Mouse (Mus musculus) ovary, postnatal 36 days (tissue): Measurements from ENCODE around the gene Tmem150c.

Experiments
- DNase-seq: peaks from one replicate; pipeline ENCODE4 v3.0.0; 2022; ENCODE audit warnings: low spot score, mixed read lengths

Tmem150c gene

GRCm38 (mm10) chr5:100097967-100098366, 61.6 kb downstream of the Tmem150c start:
- DNase-seq: no peak

GRCm38 (mm10) chr5:100096955-100097354, 62.7 kb downstream of the Tmem150c start:
- DNase-seq: no peak

- no peak for DNase-seq
Observed at GRCm38 (mm10) chr5:100091602-100092001, 68.0 kb downstream of the Tmem150c start.

- no peak for DNase-seq
Observed at GRCm38 (mm10) chr5:100091263-100091594, 68.4 kb downstream of the Tmem150c start.

GRCm38 (mm10) chr5:100090515-100091262, 68.9 kb downstream of the Tmem150c start:
- no peak for DNase-seq

- DNase-seq: no peak
Observed at GRCm38 (mm10) chr5:100085097-100085496, 74.5 kb downstream of the Tmem150c start.

- no peak for DNase-seq
Observed at GRCm38 (mm10) chr5:100083953-100084562, 75.5 kb downstream of the Tmem150c start.

- no peak for DNase-seq
Observed at GRCm38 (mm10) chr5:100082006-100082405, 77.6 kb downstream of the Tmem150c start.

GRCm38 (mm10) chr5:100079931-100080275, 79.7 kb downstream of the Tmem150c start:
- DNase-seq: no peak

- no peak for DNase-seq
Observed at GRCm38 (mm10) chr5:100079040-100079930, 80.3 kb downstream of the Tmem150c start.

- no peak for DNase-seq
Observed at GRCm38 (mm10) chr5:100074571-100074970, 85.0 kb downstream of the Tmem150c start.

- no peak for DNase-seq
Observed at GRCm38 (mm10) chr5:100072557-100072956, 87.1 kb downstream of the Tmem150c start.

- no peak for DNase-seq
Observed at GRCm38 (mm10) chr5:100071541-100071940, 88.1 kb downstream of the Tmem150c start.

- peak; percentile 82 for DNase-seq
Observed at GRCm38 (mm10) chr5:100070255-100070654, 89.4 kb downstream of the Tmem150c start.

GRCm38 (mm10) chr5:100069526-100069925, 90.1 kb downstream of the Tmem150c start:
- DNase-seq: no peak

- no peak for DNase-seq
Observed at GRCm38 (mm10) chr5:100067579-100067978, 92.0 kb downstream of the Tmem150c start.

GRCm38 (mm10) chr5:100060876-100061275, 98.7 kb downstream of the Tmem150c start:
- no peak for DNase-seq

- DNase-seq: no peak
Observed at GRCm38 (mm10) chr5:100059326-100059725, 100.3 kb downstream of the Tmem150c start.

GRCm38 (mm10) chr5:100058729-100059128, 100.9 kb downstream of the Tmem150c start:
- DNase-seq: no peak

- DNase-seq: no peak
Observed at GRCm38 (mm10) chr5:100057461-100058209, 102.0 kb downstream of the Tmem150c start.

GRCm38 (mm10) chr5:100055866-100056369, 103.7 kb downstream of the Tmem150c start:
- DNase-seq: no peak
